Mouse (Mus musculus) heart, adult 11 months (tissue): Measurements from ENCODE around the gene Tbc1d22a.

ENCODE experiments used
- DNase-seq: peaks from one replicate; pipeline ENCODE4 v3.0.0; 2022

The Tbc1d22a gene

GRCm38 (mm10) chr15:86415951-86416350 lies 201.7 kb downstream of the Tbc1d22a start:
- DNase-seq = no peak

- DNase-seq = no peak
These were observed 204.2 kb downstream of the Tbc1d22a start for GRCm38 (mm10) chr15:86418436-86418835.

GRCm38 (mm10) chr15:86419620-86420019 lies 205.4 kb downstream of the Tbc1d22a start:
- DNase-seq = no peak

- DNase-seq = peak; percentile 89
These were observed 208.6 kb downstream of the Tbc1d22a start for GRCm38 (mm10) chr15:86422858-86423257.

- no peak for DNase-seq
These were observed 209.6 kb downstream of the Tbc1d22a start for GRCm38 (mm10) chr15:86423884-86424283.

GRCm38 (mm10) chr15:86424971-86425370 lies 210.7 kb downstream of the Tbc1d22a start:
- DNase-seq = no peak

GRCm38 (mm10) chr15:86426364-86427000 lies 212.2 kb downstream of the Tbc1d22a start:
- DNase-seq = no peak

GRCm38 (mm10) chr15:86427439-86427838 lies 213.2 kb downstream of the Tbc1d22a start:
- DNase-seq = no peak

GRCm38 (mm10) chr15:86428496-86428895 lies 214.2 kb downstream of the Tbc1d22a start:
- no peak for DNase-seq

GRCm38 (mm10) chr15:86429766-86430335 lies 215.6 kb downstream of the Tbc1d22a start:
- DNase-seq = no peak

- no peak for DNase-seq
These were observed 217.4 kb downstream of the Tbc1d22a start for GRCm38 (mm10) chr15:86431539-86432080.

- no peak for DNase-seq
These were observed 218.5 kb downstream of the Tbc1d22a start for GRCm38 (mm10) chr15:86432791-86433190.

GRCm38 (mm10) chr15:86433378-86433777 lies 219.1 kb downstream of the Tbc1d22a start:
- no peak for DNase-seq

GRCm38 (mm10) chr15:86434241-86434640 lies 220.0 kb downstream of the Tbc1d22a start:
- DNase-seq = no peak

GRCm38 (mm10) chr15:86437346-86437745 lies 223.1 kb downstream of the Tbc1d22a start:
- DNase-seq = no peak

- no peak for DNase-seq
These were observed 224.9 kb downstream of the Tbc1d22a start for GRCm38 (mm10) chr15:86439015-86439796.

- no peak for DNase-seq
These were observed 230.0 kb downstream of the Tbc1d22a start for GRCm38 (mm10) chr15:86444271-86444670.

- no peak for DNase-seq
These were observed 231.8 kb downstream of the Tbc1d22a start for GRCm38 (mm10) chr15:86446064-86446463.

- no peak for DNase-seq
These were observed 233.0 kb downstream of the Tbc1d22a start for GRCm38 (mm10) chr15:86447251-86447650.

- no peak for DNase-seq
These were observed 235.0 kb downstream of the Tbc1d22a start for GRCm38 (mm10) chr15:86449236-86449635.

GRCm38 (mm10) chr15:86449794-86450193 lies 235.5 kb downstream of the Tbc1d22a start:
- DNase-seq = no peak

- DNase-seq = no peak
These were observed 245.2 kb downstream of the Tbc1d22a start for GRCm38 (mm10) chr15:86459413-86459812.

GRCm38 (mm10) chr15:86462636-86463035 lies 248.4 kb downstream of the Tbc1d22a start:
- no peak for DNase-seq

- no peak for DNase-seq
These were observed 253.8 kb downstream of the Tbc1d22a start for GRCm38 (mm10) chr15:86468082-86468481.
